Mouse (Mus musculus) midbrain, embryonic 11.5 days (tissue): ENCODE data around the gene Ago3. TPM values are rescaled to one million over a fixed set of nuclear protein-coding genes. Genes with fewer than 3 reads are reported as not detected.

Experiments used
- ATAC-seq: fragments of 200-750 bp; cut with Nextera tagmentation; 2 replicates; pipeline ENCODE4 v1.8.0; 2017; ENCODE audit warnings: moderate TSS enrichment, moderate library complexity; ENCODE audit not compliant: low FRiP score
- DNase-seq: peaks from one replicate; pipeline ENCODE4 v3.0.0; 2015; ENCODE audit warnings: low spot score; ENCODE audit errors: missing footprints
- H3K27ac ChIP-seq: fragments of 300-500 bp; sonication (generic); 2 replicates; pipeline ENCODE4 v1.5.1; 2014; ENCODE audit warnings: low read depth, low read length
- H3K27me3 ChIP-seq: fragments of 300-500 bp; sonication (generic); 2 replicates; pipeline ENCODE4 v1.6.1; 2014; ENCODE audit warnings: mild to moderate bottlenecking, low read length, moderate library complexity, mixed read lengths; ENCODE audit not compliant: control insufficient read depth, insufficient read depth
- H3K36me3 ChIP-seq: fragments of 300-500 bp; sonication (generic); 2 replicates; pipeline ENCODE4 v1.6.1; 2014; ENCODE audit warnings: mild to moderate bottlenecking, low read length, moderate library complexity, mixed read lengths; ENCODE audit not compliant: control insufficient read depth, insufficient read depth
- H3K4me1 ChIP-seq: fragments of 300-500 bp; sonication (generic); 2 replicates; pipeline ENCODE4 v1.6.1; 2014; ENCODE audit warnings: low read length; ENCODE audit not compliant: control insufficient read depth, insufficient read depth
- H3K4me2 ChIP-seq: fragments of 300-500 bp; sonication (generic); 2 replicates; pipeline ENCODE4 v1.6.1; 2014; ENCODE audit warnings: mild to moderate bottlenecking, moderate library complexity
- H3K4me3 ChIP-seq: fragments of 300-500 bp; sonication (generic); 2 replicates; pipeline ENCODE4 v1.5.1; 2014; ENCODE audit warnings: low read depth, low read length
- H3K9ac ChIP-seq: fragments of 300-500 bp; sonication (generic); 2 replicates; pipeline ENCODE4 v1.6.1; 2014; ENCODE audit warnings: low read length
- H3K9me3 ChIP-seq: fragments of 300-500 bp; sonication (generic); 2 replicates; pipeline ENCODE4 v1.6.1; 2016; ENCODE audit warnings: low read length; ENCODE audit not compliant: control insufficient read depth
- WGBS: fragments of 180-500 bp; shearing (Covaris S2); extraction: QIAGEN DNeasy Blood & Tissue Kit; methylation state at CpG from one replicate; pipeline ENCODE4 v1.1.7; 2014; 5-methylcytosine and 5-hydroxymethylcytosine counted together
- polyA plus RNA-seq: library from polyadenylated mRNA; unstranded; fragments of >200 nt; fragmentation: Nextera tagmentation; extraction: Ambion mirVana; gene quantifications from 2 replicates; pipeline ENCODE4 v1.2.1, GENCODE M21; 2014

Gene Ago3
- polyA plus RNA-seq, 1 experiment from 2014 or later: 13.3 TPM

DNA sequence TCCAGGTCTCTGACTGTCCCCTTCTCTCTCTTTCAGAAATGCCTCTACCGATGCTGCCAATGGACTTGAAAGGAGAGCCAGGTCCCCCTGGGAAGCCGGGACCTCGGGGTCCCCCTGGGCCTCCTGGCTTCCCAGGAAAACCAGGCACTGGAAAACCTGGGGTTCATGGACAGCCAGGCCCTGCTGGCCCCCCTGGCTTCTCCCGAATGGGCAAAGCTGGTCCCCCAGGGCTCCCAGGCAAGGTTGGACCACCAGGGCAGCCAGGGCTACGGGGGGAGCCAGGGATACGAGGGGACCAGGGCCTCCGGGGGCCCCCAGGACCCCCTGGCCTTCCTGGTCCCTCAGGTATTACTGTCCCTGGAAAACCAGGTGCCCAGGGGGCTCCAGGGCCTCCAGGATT is 119.0 kb downstream of the Ago3 start:
- Histone ChIP-seq H3K4me3 (no peak overlapping the region), H3K4me1 (0 out of 2 replicates have a peak, but pooled peaks cover 4% of the 10 kb centered on the region), H3K27ac (no peak overlapping the region), H3K9me3 (peaks cover 3% of the 10 kb centered on the region; the same call in 1 of the 2 replicates), H3K36me3 (no peaks in the 10 kb centered on the region; the same call in 1 of the 2 replicates), H3K27me3 (no peaks in the 10 kb centered on the region), H3K9ac (no peak overlapping the region), H3K4me2 (no peak overlapping the region)
- no peak for DNase-seq
- WGBS: 75% methylated on average over 7 of the region's 7 CpGs
- ATAC-seq: no peak; the same call in 1 of the 2 replicates

DNA sequence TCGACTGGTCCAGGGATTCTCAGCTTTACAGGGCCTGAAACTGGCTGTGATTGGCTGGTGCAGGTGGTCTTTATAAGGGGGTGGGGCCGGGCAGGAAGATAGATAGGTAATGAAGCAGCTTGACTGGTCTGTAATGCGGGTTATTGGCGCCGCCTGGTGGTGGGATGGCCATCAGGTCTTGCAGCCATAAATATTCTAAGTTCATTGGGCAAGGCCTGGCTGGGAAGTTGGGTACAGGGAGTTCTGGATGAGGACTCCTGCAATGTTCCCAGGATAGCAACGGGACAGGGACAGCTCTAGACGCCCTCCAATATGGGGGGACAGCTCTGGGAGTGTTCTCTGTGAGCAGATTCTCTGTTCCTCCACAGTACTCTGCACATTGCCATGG is 119.4 kb downstream of the Ago3 start:
- DNase-seq (peak; percentile 99), ATAC-seq (peak; percentile 82)
- no peak overlapping the region for H3K27ac ChIP-seq
- H3K4me3 ChIP-seq: peak overlapping the region; percentile 16; the same call in 1 of the 2 replicates
- peaks cover 3% of the 10 kb centered on the region; the same call in 1 of the 2 replicates for H3K9me3 ChIP-seq
- WGBS: 0% methylated on average over 7 of the region's 7 CpGs
- H3K4me2 ChIP-seq: peak overlapping the region; percentile 40
- no peaks in the 10 kb centered on the region for H3K27me3 ChIP-seq
- no peaks in the 10 kb centered on the region; the same call in 1 of the 2 replicates for H3K36me3 ChIP-seq
- H3K4me1 ChIP-seq: 0 out of 2 replicates have a peak, but pooled peaks cover 4% of the 10 kb centered on the region
- H3K9ac ChIP-seq: peak overlapping the region; percentile 30; the same call in 1 of the 2 replicates

DNA sequence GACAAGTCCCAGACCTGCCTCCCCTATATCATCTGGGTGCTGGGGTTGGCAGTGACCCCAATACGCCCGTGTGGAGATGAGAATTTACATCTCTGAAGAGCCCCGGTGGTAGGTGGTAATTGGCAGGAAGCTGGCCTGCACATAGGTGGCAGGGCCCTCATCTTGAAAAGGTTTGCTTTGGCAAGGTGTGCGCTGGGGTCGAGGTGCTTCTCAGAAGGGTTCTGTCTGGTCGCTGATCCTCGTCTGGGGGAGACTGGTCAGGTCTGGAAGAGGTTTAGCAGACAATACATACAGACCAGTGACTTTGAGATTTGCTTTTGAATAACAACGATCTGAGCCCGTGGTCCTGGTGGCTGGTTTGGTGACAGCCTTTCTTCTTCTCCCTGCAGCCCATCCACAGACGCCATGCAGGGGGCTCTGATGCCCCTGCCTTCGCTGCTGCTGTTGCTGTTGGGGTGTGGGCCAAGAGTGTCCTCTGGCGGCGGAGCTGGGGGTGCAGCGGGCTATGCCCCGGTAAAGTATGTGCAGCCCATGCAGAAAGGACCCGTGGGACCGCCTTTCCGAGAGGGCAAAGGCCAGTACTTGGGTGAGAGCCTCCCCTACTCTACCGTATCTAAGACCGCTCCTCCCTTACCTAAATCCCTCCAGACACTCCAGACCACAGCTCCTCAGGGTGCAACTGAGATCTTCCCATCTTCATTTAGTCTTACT is 120.0 kb downstream of the Ago3 start:
- peak; percentile 57 for ATAC-seq
- WGBS: 15% methylated on average over 20 of the region's 20 CpGs
- Histone ChIP-seq H3K4me3 (peak overlapping the region; percentile 16; the same call in 1 of the 2 replicates), H3K4me2 (peak overlapping the region; percentile 40), H3K27ac (no peak overlapping the region), H3K27me3 (no peaks in the 10 kb centered on the region), H3K4me1 (0 out of 2 replicates have a peak, but pooled peaks cover 4% of the 10 kb centered on the region), H3K36me3 (no peaks in the 10 kb centered on the region; the same call in 1 of the 2 replicates), H3K9me3 (peaks cover 3% of the 10 kb centered on the region; the same call in 1 of the 2 replicates), H3K9ac (peak overlapping the region; percentile 30; the same call in 1 of the 2 replicates)
- no peak for DNase-seq

DNA sequence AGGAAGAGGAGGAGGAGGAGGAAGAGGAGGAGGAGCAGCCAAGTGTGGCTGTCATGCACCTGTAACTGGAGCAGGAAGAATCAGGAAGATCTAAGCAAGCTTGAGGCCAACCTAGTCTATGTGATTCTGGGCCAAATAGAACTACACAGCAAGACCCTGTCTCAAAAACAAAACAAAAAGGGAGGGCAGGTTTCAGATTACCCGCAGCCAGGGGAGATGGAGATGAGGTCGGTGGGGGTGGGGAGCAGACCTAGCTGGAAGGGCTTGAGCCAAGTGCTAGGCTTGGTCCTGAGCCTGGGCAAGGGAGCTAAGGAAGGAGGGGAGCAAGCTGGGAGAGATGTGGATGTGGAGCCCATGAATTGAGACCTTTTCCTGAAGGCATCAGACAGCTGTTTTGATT is 122.5 kb downstream of the Ago3 start:
- DNase-seq (no peak), ATAC-seq (no peak)
- H3K36me3 ChIP-seq: no peaks in the 10 kb centered on the region
- peaks cover 3% of the 10 kb centered on the region; the same call in 1 of the 2 replicates for H3K9me3 ChIP-seq
- H3K4me3 ChIP-seq: no peak overlapping the region
- H3K9ac ChIP-seq: no peak overlapping the region
- 17% methylated on average over 2 of the region's 2 CpGs for WGBS
- no peak overlapping the region for H3K27ac ChIP-seq
- H3K4me2 ChIP-seq: no peak overlapping the region
- H3K4me1 ChIP-seq: 0 out of 2 replicates have a peak, but pooled peaks cover 4% of the 10 kb centered on the region
- peaks cover 14% of the 10 kb centered on the region for H3K27me3 ChIP-seq

DNA sequence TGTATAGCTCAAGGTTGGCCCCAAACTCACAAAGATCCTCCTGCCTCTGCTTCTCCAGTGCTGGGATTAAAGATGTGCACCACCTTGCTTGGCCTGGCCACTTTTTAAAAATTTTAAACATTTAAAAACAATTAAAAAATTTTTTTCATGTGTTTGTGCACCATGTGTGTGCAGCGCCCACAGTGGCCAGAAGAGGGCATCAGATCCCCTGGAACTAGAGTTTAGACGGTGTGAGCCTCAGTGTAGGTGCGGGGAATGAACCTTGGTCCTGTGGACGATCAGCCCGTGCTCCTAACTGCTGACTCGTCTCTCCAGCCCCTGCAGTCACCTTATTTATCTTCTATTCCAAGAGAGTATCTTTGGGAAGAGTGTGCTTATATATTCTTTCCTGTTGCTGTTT is 123.3 kb downstream of the Ago3 start:
- no peak overlapping the region for H3K27ac ChIP-seq
- peaks cover 22% of the 10 kb centered on the region for H3K27me3 ChIP-seq
- no peak overlapping the region for H3K4me3 ChIP-seq
- no peak overlapping the region for H3K9ac ChIP-seq
- H3K4me2 ChIP-seq: no peak overlapping the region
- WGBS: 91% methylated on average over 6 of the region's 6 CpGs
- ATAC-seq (no peak), DNase-seq (no peak)
- no peaks in the 10 kb centered on the region for H3K36me3 ChIP-seq
- 0 out of 2 replicates have a peak, but pooled peaks cover 5% of the 10 kb centered on the region for H3K4me1 ChIP-seq
- peaks cover 3% of the 10 kb centered on the region; the same call in 1 of the 2 replicates for H3K9me3 ChIP-seq

DNA sequence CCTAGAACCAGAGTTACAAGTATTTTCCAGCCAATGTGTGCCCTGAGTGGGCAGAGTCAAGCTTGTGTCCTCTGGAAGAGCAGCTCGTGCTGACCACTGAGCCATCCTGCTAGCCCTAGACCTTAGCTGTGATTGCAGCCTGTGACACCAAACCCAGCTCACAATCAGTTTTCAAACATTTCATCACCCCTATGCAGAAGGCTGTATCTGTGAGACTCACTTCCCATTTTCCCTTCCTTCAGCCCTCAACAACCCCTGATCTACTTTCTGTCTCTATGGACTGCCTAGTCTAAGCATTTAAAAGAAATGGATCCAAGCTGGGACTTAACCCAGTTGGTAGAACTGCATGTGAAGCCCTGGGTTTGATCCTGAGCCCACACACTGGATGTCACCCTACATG is 123.9 kb downstream of the Ago3 start:
- Histone ChIP-seq H3K27me3 (peaks cover 28% of the 10 kb centered on the region), H3K27ac (no peak overlapping the region), H3K4me2 (no peak overlapping the region), H3K4me3 (no peak overlapping the region), H3K9ac (no peak overlapping the region), H3K36me3 (no peaks in the 10 kb centered on the region), H3K4me1 (0 out of 2 replicates have a peak, but pooled peaks cover 8% of the 10 kb centered on the region), H3K9me3 (peaks cover 3% of the 10 kb centered on the region; the same call in 1 of the 2 replicates)
- WGBS: 94% methylated on average over 1 of the region's 1 CpGs
- ATAC-seq (no peak), DNase-seq (no peak)

DNA sequence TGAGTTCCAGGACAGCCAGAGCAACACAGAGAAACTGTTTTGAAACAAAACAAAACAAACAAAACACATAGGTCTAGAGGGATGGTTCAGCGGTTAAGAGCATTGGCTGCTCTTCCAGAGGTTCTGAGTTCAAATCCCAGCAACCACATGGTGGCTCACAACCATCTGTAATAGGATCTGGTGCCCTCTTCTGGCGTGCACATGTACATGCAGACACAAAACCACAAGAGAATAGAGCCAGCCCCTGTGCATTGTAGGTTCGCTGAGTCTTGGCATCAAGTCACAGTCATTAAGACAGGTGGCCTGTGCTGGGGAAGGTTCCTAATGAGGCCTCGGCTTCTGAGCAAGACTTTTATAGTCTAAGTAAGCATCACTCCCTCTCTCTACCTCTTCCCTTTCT is 125.5 kb downstream of the Ago3 start:
- no peaks in the 10 kb centered on the region for H3K36me3 ChIP-seq
- no peak overlapping the region for H3K4me3 ChIP-seq
- no peak for ATAC-seq
- H3K27me3 ChIP-seq: peaks cover 41% of the 10 kb centered on the region
- 0 out of 2 replicates have a peak, but pooled peaks cover 5% of the 10 kb centered on the region for H3K4me1 ChIP-seq
- H3K9ac ChIP-seq: no peak overlapping the region
- no peak overlapping the region for H3K27ac ChIP-seq
- H3K9me3 ChIP-seq: peaks cover 3% of the 10 kb centered on the region; the same call in 1 of the 2 replicates
- WGBS: 59% methylated on average over 4 of the region's 4 CpGs
- H3K4me2 ChIP-seq: no peak overlapping the region
- no peak for DNase-seq

DNA sequence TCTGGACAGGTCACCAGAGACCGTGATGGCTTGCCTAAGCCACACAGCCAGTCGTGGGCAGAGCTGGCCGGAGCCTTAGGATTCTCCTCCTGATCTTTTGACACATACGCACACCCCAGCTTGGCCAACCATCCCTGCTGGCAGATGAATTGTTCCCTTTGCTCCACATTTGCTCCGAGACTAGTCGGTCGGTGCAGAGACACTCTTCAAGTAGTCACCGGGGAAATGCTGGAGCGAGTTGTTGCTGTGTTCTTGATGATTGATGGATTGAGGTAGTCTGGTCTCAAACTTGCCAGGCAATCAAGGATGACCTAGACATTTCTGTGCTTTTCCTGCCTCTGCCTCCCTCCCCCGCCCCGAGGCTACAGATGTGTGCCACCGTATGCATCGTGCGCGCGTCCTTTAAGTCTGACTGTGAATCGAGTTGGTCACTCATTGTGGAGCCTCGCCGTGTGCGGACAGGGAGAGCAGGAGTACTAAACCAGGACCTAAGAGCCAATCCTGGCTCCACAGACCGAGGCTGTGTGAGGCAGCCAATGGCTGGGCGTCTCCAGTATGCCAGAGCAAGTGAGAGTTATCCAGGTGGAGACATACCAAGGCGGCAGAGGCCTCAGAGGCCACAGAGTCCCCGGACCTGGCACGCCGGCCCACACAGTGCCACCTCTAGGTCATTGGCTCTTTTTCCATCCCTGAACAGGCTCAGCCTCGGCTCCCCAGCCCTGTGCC is 127.6 kb downstream of the Ago3 start:
- Histone ChIP-seq H3K27ac (no peak overlapping the region), H3K4me1 (peaks cover 9% of the 10 kb centered on the region; the same call in 1 of the 2 replicates), H3K27me3 (peaks cover 58% of the 10 kb centered on the region), H3K36me3 (no peaks in the 10 kb centered on the region), H3K9ac (no peak overlapping the region), H3K9me3 (peaks cover 3% of the 10 kb centered on the region; the same call in 1 of the 2 replicates), H3K4me2 (peak overlapping the region; percentile 21; the same call in 1 of the 2 replicates), H3K4me3 (peak overlapping the region; percentile 10; the same call in 1 of the 2 replicates)
- 5% methylated on average over 27 of the region's 27 CpGs for WGBS
- peak; percentile 93 for DNase-seq
- ATAC-seq: no peak
